Mouse (Mus musculus) liver, adult 2 months (tissue): ENCODE measurements around the gene Trabd2b. TPM values are rescaled to one million over a fixed set of nuclear protein-coding genes. Genes with fewer than 3 reads are reported as not detected.

Source experiments
- DNase-seq: peaks from one replicate; pipeline ENCODE4 v3.0.0-alpha.2; 2011; ENCODE audit warnings: low read depth, low spot score; ENCODE audit errors: extremely low read depth
- H3K27ac ChIP-seq: fragments of 200-500 bp; replicated peaks from 2 replicates; pipeline ENCODE4 v1.5.1; 2012; ENCODE audit warnings: low read depth, mild to moderate bottlenecking, control low read depth, inconsistent platforms, low read length; ENCODE audit not compliant: insufficient read depth
- H3K27me3 ChIP-seq: fragments of 200-500 bp; 2 replicates; pipeline ENCODE4 v1.6.1; 2012; ENCODE audit warnings: mild to moderate bottlenecking, moderate library complexity, low read length, inconsistent platforms; ENCODE audit not compliant: control insufficient read depth, insufficient read depth
- H3K36me3 ChIP-seq: fragments of 200-500 bp; 2 replicates; pipeline ENCODE4 v1.6.1; 2012; ENCODE audit warnings: low read length, inconsistent platforms; ENCODE audit not compliant: control insufficient read depth, insufficient read depth
- H3K4me1 ChIP-seq: fragments of 200-500 bp; 2 replicates; pipeline ENCODE4 v1.6.1; 2011; ENCODE audit warnings: low read length; ENCODE audit not compliant: control insufficient read depth, insufficient read depth
- H3K4me3 ChIP-seq: fragments of 200-500 bp; 2 replicates; pipeline ENCODE4 v1.5.1; 2011; ENCODE audit warnings: low read depth, mild to moderate bottlenecking, control low read depth, low read length, moderate library complexity; ENCODE audit not compliant: insufficient read depth
- H3K79me2 ChIP-seq: fragments of 200-500 bp; 2 replicates; pipeline ENCODE4 v1.6.1; 2012; ENCODE audit warnings: inconsistent platforms, mild to moderate bottlenecking, low read length, moderate library complexity; ENCODE audit not compliant: control insufficient read depth, insufficient read depth
- H3K9ac ChIP-seq: fragments of 200-500 bp; 2 replicates; pipeline ENCODE4 v1.6.1; 2012; ENCODE audit warnings: low read depth, mild to moderate bottlenecking, control low read depth, inconsistent platforms, low read length
- CTCF ChIP-seq: fragments of 200-500 bp; IDR thresholded peaks from 2 replicates; pipeline ENCODE4 v1.5.1; 2011; ENCODE audit warnings: low read depth, low read length, control low read depth
- POLR2A ChIP-seq: fragments of 200-500 bp; IDR thresholded peaks from 2 replicates; pipeline ENCODE4 v1.6.1; 2011; ENCODE audit warnings: low read length, control low read depth; ENCODE audit not compliant: insufficient read depth; ENCODE audit errors: extremely low read depth
- WGBS: fragments of 180-500 bp; shearing (Covaris S2); methylation state at CpG from one replicate; pipeline ENCODE4 v1.1.7; 2018; 5-methylcytosine and 5-hydroxymethylcytosine counted together
- polyA plus RNA-seq: library from polyadenylated mRNA; depleted of rRNA; stranded (reverse); fragments of >200 nt; gene quantifications from 2 replicates; pipeline ENCODE4 v1.2.3, GENCODE M21; 2012
- total RNA-seq: library from RNA; depleted of rRNA; stranded (reverse); fragments of >200 nt; gene quantifications from 2 replicates; pipeline ENCODE4 v1.2.3, GENCODE M21; 2014

Trabd2b gene
- total and polyA plus RNA-seq, 2 experiments = 0.09 to 0.10 TPM

GRCm38 (mm10) chr4:114578153-114578950, 171.8 kb downstream of the Trabd2b start:
- H3K79me2 ChIP-seq = no peaks in the 10 kb centered on the region
- no peak for DNase-seq
- no peak overlapping the region for H3K27ac ChIP-seq
- no peaks in the 10 kb centered on the region for H3K27me3 ChIP-seq
- H3K9ac ChIP-seq = no peak overlapping the region; the same call in 1 of the 2 replicates
- TF ChIP-seq CTCF = no peak
- TF ChIP-seq POLR2A = no peak
- H3K4me1 ChIP-seq = no peaks in the 10 kb centered on the region
- H3K4me3 ChIP-seq = no peak overlapping the region
- WGBS = 59% methylated on average over 12 of the region's 12 CpGs
- H3K36me3 ChIP-seq = no peaks in the 10 kb centered on the region

GRCm38 (mm10) chr4:114583546-114584144, 177.1 kb downstream of the Trabd2b start:
- TF ChIP-seq POLR2A (no peak), CTCF (no peak)
- DNase-seq = no peak
- Histone ChIP-seq H3K4me1 (no peaks in the 10 kb centered on the region), H3K79me2 (no peaks in the 10 kb centered on the region), H3K4me3 (no peak overlapping the region), H3K36me3 (no peaks in the 10 kb centered on the region), H3K27ac (no peak overlapping the region), H3K27me3 (no peaks in the 10 kb centered on the region), H3K9ac (no peak overlapping the region)
- WGBS = 88% methylated on average over 2 of the region's 2 CpGs

GRCm38 (mm10) chr4:114584686-114585085, 178.2 kb downstream of the Trabd2b start:
- H3K4me3 ChIP-seq = no peak overlapping the region
- no peak for DNase-seq
- no peak overlapping the region for H3K27ac ChIP-seq
- H3K9ac ChIP-seq = no peak overlapping the region
- H3K79me2 ChIP-seq = no peaks in the 10 kb centered on the region
- H3K27me3 ChIP-seq = no peaks in the 10 kb centered on the region
- no peaks in the 10 kb centered on the region for H3K36me3 ChIP-seq
- 63% methylated on average over 1 of the region's 1 CpGs for WGBS
- TF ChIP-seq POLR2A = no peak
- TF ChIP-seq CTCF = no peak
- H3K4me1 ChIP-seq = no peaks in the 10 kb centered on the region

- Histone ChIP-seq H3K36me3 (no peaks in the 10 kb centered on the region), H3K27me3 (no peaks in the 10 kb centered on the region), H3K4me3 (no peak overlapping the region), H3K4me1 (no peaks in the 10 kb centered on the region), H3K79me2 (no peaks in the 10 kb centered on the region), H3K9ac (no peak overlapping the region), H3K27ac (no peak overlapping the region)
- no peak for DNase-seq
- TF ChIP-seq POLR2A (no peak), CTCF (no peak)
- WGBS = 61% methylated on average over 13 of the region's 13 CpGs
Measured at GRCm38 (mm10) chr4:114593554-114594215, 187.2 kb downstream of the Trabd2b start.

GRCm38 (mm10) chr4:114595188-114595701, 188.7 kb downstream of the Trabd2b start:
- WGBS = 59% methylated on average over 2 of the region's 2 CpGs
- Histone ChIP-seq H3K4me3 (no peak overlapping the region), H3K79me2 (no peaks in the 10 kb centered on the region), H3K27ac (no peak overlapping the region), H3K36me3 (no peaks in the 10 kb centered on the region), H3K27me3 (no peaks in the 10 kb centered on the region), H3K9ac (no peak overlapping the region), H3K4me1 (no peaks in the 10 kb centered on the region)
- DNase-seq = no peak
- TF ChIP-seq CTCF (no peak), POLR2A (no peak)

GRCm38 (mm10) chr4:114599121-114599520, 192.6 kb downstream of the Trabd2b start:
- DNase-seq = no peak
- no peak overlapping the region for H3K9ac ChIP-seq
- TF ChIP-seq POLR2A = no peak
- TF ChIP-seq CTCF = peak; percentile 18; the same call in 1 of the 2 replicates
- no peaks in the 10 kb centered on the region for H3K4me1 ChIP-seq
- no peak overlapping the region for H3K4me3 ChIP-seq
- H3K27ac ChIP-seq = no peak overlapping the region
- H3K27me3 ChIP-seq = no peaks in the 10 kb centered on the region
- H3K36me3 ChIP-seq = no peaks in the 10 kb centered on the region
- H3K79me2 ChIP-seq = no peaks in the 10 kb centered on the region
